Comparison of ENCODE assay signal across 11 mouse cellular contexts in genomic region chr17:70528196-70529187, GRCm38 (mm10).
DNase-seq lines count a peak whose midpoint lies in the region; ATAC-seq and TF ChIP-seq lines count a peak whose summit lies in the region.
"Had no signal": no experiment of that assay in that cellular context is flagged by ENCODE, and none has a peak within 500 bp of the region (broad histone marks: within the 10 kb centered on the region; RNA-seq: fewer than 3 reads in every experiment).

No protein-coding gene starts in this region.

- 25% methylated on average over 7 of the region's 7 CpGs for WGBS in kidney, embryonic 14.5 days
- WGBS in midbrain, embryonic 11.5 days = 67% methylated on average over 7 of the region's 7 CpGs
- 64% methylated on average over 7 of the region's 7 CpGs for WGBS in midbrain, embryonic 16.5 days
- 7% methylated on average over 7 of the region's 7 CpGs for WGBS in cerebellum, adult 2 months
- 42% methylated on average over 7 of the region's 7 CpGs for WGBS in limb, embryonic 14.5 days
- 59% methylated on average over 7 of the region's 7 CpGs for WGBS in forebrain, embryonic 15.5 days

- H3K27me3 ChIP-seq in kidney, embryonic 14.5 days (ENCODE audit: control insufficient read depth, insufficient read depth, low read length) = no peaks in the 10 kb centered on the region
- no peaks in the 10 kb centered on the region for H3K27me3 ChIP-seq in midbrain, embryonic 11.5 days (ENCODE audit: control insufficient read depth, insufficient read depth, low read length)
- H3K27me3 ChIP-seq in midbrain, embryonic 16.5 days (ENCODE audit: control insufficient read depth, insufficient read depth, low read depth, low read length) = no peaks in the 10 kb centered on the region
- no peaks in the 10 kb centered on the region for H3K27me3 ChIP-seq in cerebellum, adult 2 months (ENCODE audit: control insufficient read depth, insufficient read depth, low read length)
- no peaks in the 10 kb centered on the region for H3K27me3 ChIP-seq in limb, embryonic 14.5 days (ENCODE audit: control insufficient read depth, insufficient read depth, low read length)
- no peaks in the 10 kb centered on the region for H3K27me3 ChIP-seq in forebrain, embryonic 15.5 days
- H3K27me3 ChIP-seq: liver, embryonic 15.5 days had no signal

- H3K4me1 ChIP-seq in kidney, embryonic 14.5 days (ENCODE audit: control insufficient read depth, insufficient read depth, low read length) = peaks cover 15% of the 10 kb centered on the region; the same call in 1 of the 2 replicates
- H3K4me1 ChIP-seq in midbrain, embryonic 11.5 days (ENCODE audit: control insufficient read depth, insufficient read depth, low read length) = no peaks in the 10 kb centered on the region
- 0 out of 2 replicates have a peak, but pooled peaks cover 2% of the 10 kb centered on the region for H3K4me1 ChIP-seq in midbrain, embryonic 16.5 days (ENCODE audit: control insufficient read depth, insufficient read depth, low read length)
- H3K4me1 ChIP-seq in cerebellum, adult 2 months (ENCODE audit: control insufficient read depth, insufficient read depth, low read length) = peaks cover 19% of the 10 kb centered on the region; the same call in 1 of the 2 replicates
- H3K4me1 ChIP-seq in limb, embryonic 14.5 days (ENCODE audit: control insufficient read depth, insufficient read depth, low read length) = peaks cover 6% of the 10 kb centered on the region; the same call in 1 of the 2 replicates
- H3K4me1 ChIP-seq in forebrain, embryonic 15.5 days = no peaks in the 10 kb centered on the region
- H3K4me1 ChIP-seq: liver, embryonic 15.5 days had no signal

- H3K27ac ChIP-seq in kidney, embryonic 14.5 days (ENCODE audit: low read depth, low read length) = 0 out of 2 replicates have a peak overlapping the region, but pooled peaks have one; percentile 30
- H3K27ac ChIP-seq in midbrain, embryonic 11.5 days (ENCODE audit: low read depth, low read length) = no peak overlapping the region
- H3K27ac ChIP-seq in midbrain, embryonic 16.5 days (ENCODE audit: low read length) = no peak overlapping the region
- peak overlapping the region; percentile 46 for H3K27ac ChIP-seq in cerebellum, adult 2 months (ENCODE audit: insufficient read depth, low read length)
- no peak overlapping the region for H3K27ac ChIP-seq in limb, embryonic 14.5 days (replicated peaks; ENCODE audit: low read depth, low read length)
- no peak overlapping the region for H3K27ac ChIP-seq in forebrain, embryonic 15.5 days (replicated peaks)
- H3K27ac ChIP-seq: liver, embryonic 15.5 days had no signal

- TF ChIP-seq POLR2A in cerebellum, adult 2 months (IDR thresholded peaks at IDR 0.05; ENCODE audit: borderline replicate concordance, insufficient read depth, low read length) = no peak
- TF ChIP-seq POLR2A in limb, embryonic 14.5 days (IDR thresholded peaks at IDR 0.05; ENCODE audit: borderline replicate concordance, extremely low read depth, insufficient read depth, insufficient read length) = no peak

- TF ChIP-seq CTCF in cerebellum, adult 2 months (IDR thresholded peaks at IDR 0.05; ENCODE audit: borderline replicate concordance, insufficient read depth, low read depth, low read length) = no peak

- ATAC-seq in kidney, embryonic 14.5 days (ENCODE audit: low FRiP score, low TSS enrichment) = peak; percentile 54; the same call in 1 of the 2 replicates
- no peak for ATAC-seq in midbrain, embryonic 11.5 days (ENCODE audit: low FRiP score)
- ATAC-seq in midbrain, embryonic 16.5 days = no peak
- peak; percentile 44; the same call in 1 of the 2 replicates for ATAC-seq in limb, embryonic 14.5 days (ENCODE audit: low FRiP score, low read depth)
- no peak for ATAC-seq in forebrain, embryonic 15.5 days (replicated peaks)

- no peak overlapping the region; the same call in 1 of the 2 replicates for H3K4me2 ChIP-seq in kidney, embryonic 14.5 days (replicated peaks; ENCODE audit: low read depth, low read length)
- no peak overlapping the region for H3K4me2 ChIP-seq in midbrain, embryonic 11.5 days
- H3K4me2 ChIP-seq in midbrain, embryonic 16.5 days (ENCODE audit: low read length) = no peak overlapping the region
- H3K4me2 ChIP-seq in limb, embryonic 14.5 days (replicated peaks; ENCODE audit: low read depth, low read length, severe bottlenecking) = peak overlapping the region; percentile 19; the same call in 1 of the 2 replicates
- H3K4me2 ChIP-seq in forebrain, embryonic 15.5 days (replicated peaks) = no peak overlapping the region
- H3K4me2 ChIP-seq: liver, embryonic 15.5 days had no signal

- no peak overlapping the region for H3K4me3 ChIP-seq in kidney, embryonic 14.5 days (ENCODE audit: low read length)
- no peak overlapping the region for H3K4me3 ChIP-seq in midbrain, embryonic 11.5 days (ENCODE audit: low read depth, low read length)
- no peak overlapping the region for H3K4me3 ChIP-seq in midbrain, embryonic 16.5 days (ENCODE audit: low read depth, low read length)
- no peak overlapping the region for H3K4me3 ChIP-seq in cerebellum, adult 2 months (replicated peaks; ENCODE audit: insufficient read depth, low read depth, low read length)
- H3K4me3 ChIP-seq in limb, embryonic 14.5 days (replicated peaks; ENCODE audit: low read length) = no peak overlapping the region
- H3K4me3 ChIP-seq in forebrain, embryonic 15.5 days = no peak overlapping the region
- H3K4me3 ChIP-seq: liver, embryonic 15.5 days had no signal

- no peak for DNase-seq in kidney, postnatal 14 days
- peak; percentile 37 for DNase-seq in midbrain, embryonic 11.5 days (ENCODE audit: low spot score, missing footprints)
- DNase-seq in cerebellum, adult 2 months = peak; percentile 59 to 77
- peak; percentile 31 for DNase-seq in limb, embryonic 14.5 days (ENCODE audit: low spot score)
- DNase-seq: lung, postnatal 4 days; midbrain, embryonic 14.5 days; thymus, postnatal 25 days had no signal

- H3K9me3 ChIP-seq in kidney, embryonic 14.5 days (ENCODE audit: control insufficient read depth, low read length) = no peaks in the 10 kb centered on the region
- no peaks in the 10 kb centered on the region for H3K9me3 ChIP-seq in midbrain, embryonic 11.5 days (ENCODE audit: control insufficient read depth, low read length)
- no peaks in the 10 kb centered on the region for H3K9me3 ChIP-seq in midbrain, embryonic 16.5 days (replicated peaks; ENCODE audit: control insufficient read depth, low read length, poor library complexity, severe bottlenecking)
- H3K9me3 ChIP-seq in limb, embryonic 14.5 days (ENCODE audit: control insufficient read depth, low read length) = no peaks in the 10 kb centered on the region
- no peaks in the 10 kb centered on the region for H3K9me3 ChIP-seq in forebrain, embryonic 15.5 days
- H3K9me3 ChIP-seq: liver, embryonic 15.5 days had no signal

- no peaks in the 10 kb centered on the region for H3K36me3 ChIP-seq in kidney, embryonic 14.5 days (ENCODE audit: control insufficient read depth, insufficient read depth, low read length)
- no peaks in the 10 kb centered on the region for H3K36me3 ChIP-seq in midbrain, embryonic 11.5 days (ENCODE audit: control insufficient read depth, insufficient read depth, low read length)
- no peaks in the 10 kb centered on the region for H3K36me3 ChIP-seq in midbrain, embryonic 16.5 days (ENCODE audit: control insufficient read depth, insufficient read depth, low read length)
- no peaks in the 10 kb centered on the region for H3K36me3 ChIP-seq in limb, embryonic 14.5 days (ENCODE audit: control insufficient read depth, insufficient read depth, low read length)
- no peaks in the 10 kb centered on the region for H3K36me3 ChIP-seq in forebrain, embryonic 15.5 days
- H3K36me3 ChIP-seq: liver, embryonic 15.5 days had no signal

- H3K9ac ChIP-seq in kidney, embryonic 14.5 days (ENCODE audit: low read depth, low read length) = no peak overlapping the region
- no peak overlapping the region for H3K9ac ChIP-seq in midbrain, embryonic 11.5 days (ENCODE audit: low read length)
- H3K9ac ChIP-seq in midbrain, embryonic 16.5 days (ENCODE audit: low read depth, low read length) = no peak overlapping the region
- H3K9ac ChIP-seq in limb, embryonic 14.5 days (ENCODE audit: low read depth, low read length, severe bottlenecking) = no peak overlapping the region
- no peak overlapping the region for H3K9ac ChIP-seq in forebrain, embryonic 15.5 days (replicated peaks)
- H3K9ac ChIP-seq: liver, embryonic 15.5 days had no signal

Comparison
In these comparisons a context has a peak if more than half of its experiments do, and no peak if none do; other contexts are left out.
1. ATAC-seq: peak in kidney, embryonic 14.5 days (single experiment) and limb, embryonic 14.5 days (single experiment); none in midbrain, embryonic 11.5 days (single experiment), midbrain, embryonic 16.5 days (single experiment) and forebrain, embryonic 15.5 days (single experiment).
2. H3K27ac ChIP-seq: peak in kidney, embryonic 14.5 days (single experiment) and cerebellum, adult 2 months (single experiment); none in midbrain, embryonic 11.5 days (single experiment), midbrain, embryonic 16.5 days (single experiment), limb, embryonic 14.5 days (single experiment) and forebrain, embryonic 15.5 days (single experiment).